Mouse (Mus musculus): ENCODE data around the gene 2810408A11Rik.
A peak's percentile ranks its signal among the peaks of the same experiment; 100 is the strongest.

The 2810408A11Rik gene

GRCm38 (mm10) chr11:69900471-69901405 is at the start of gene 2810408A11Rik, which contains the start of gene Neurl4:
Gene 2810408A11Rik, minus strand, starts transcription at chr11:69900987.
Gene Neurl4, plus strand, starts transcription at chr11:69901072.
- DNase-seq (ENCODE audit: low spot score): peak; percentile 85

- DNase-seq (ENCODE audit: low spot score): peak; percentile 80
Observed at GRCm38 (mm10) chr11:69948763-69949150, 48.0 kb upstream of the 2810408A11Rik start.

DNA sequence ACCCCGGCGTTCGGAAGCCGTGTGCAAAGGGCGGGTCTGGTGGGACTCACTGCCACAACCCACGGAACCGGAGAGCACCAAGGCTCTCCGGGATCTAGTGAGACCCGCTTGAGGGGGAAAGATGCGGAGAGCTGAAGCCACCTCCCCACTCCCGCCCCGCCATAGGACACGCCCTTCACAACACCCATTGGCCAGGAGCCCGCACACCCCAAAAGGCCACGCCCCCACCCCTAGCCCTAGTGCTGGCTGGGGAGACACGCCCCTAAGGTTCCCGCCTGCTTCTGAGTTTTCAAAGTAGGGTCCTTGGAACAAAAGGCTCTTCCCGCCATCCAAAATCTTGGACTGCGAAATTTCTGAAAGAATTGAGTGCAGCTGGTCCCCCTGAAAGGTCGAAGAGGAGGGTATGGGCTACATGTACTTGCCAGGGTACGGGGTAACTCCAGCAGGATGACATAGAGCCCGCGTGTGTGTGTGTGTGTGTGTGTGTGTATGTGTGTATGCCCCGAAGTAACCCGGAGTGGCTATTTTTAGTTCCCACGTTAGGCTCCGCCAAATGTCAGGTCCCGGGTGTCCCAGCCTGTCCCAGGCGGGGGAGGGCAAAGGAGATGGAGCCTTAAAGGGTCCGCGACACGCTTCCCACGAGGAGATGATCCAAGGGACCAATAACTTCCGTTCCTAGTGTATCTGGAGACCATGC is 47.4 kb upstream of the 2810408A11Rik start, which contains the start of gene Slc2a4:
TSS of gene Slc2a4 (minus strand) at position 123 of the 697 bp plus-strand sequence.
- peak; percentile 89 for DNase-seq (ENCODE audit: low spot score)

DNA sequence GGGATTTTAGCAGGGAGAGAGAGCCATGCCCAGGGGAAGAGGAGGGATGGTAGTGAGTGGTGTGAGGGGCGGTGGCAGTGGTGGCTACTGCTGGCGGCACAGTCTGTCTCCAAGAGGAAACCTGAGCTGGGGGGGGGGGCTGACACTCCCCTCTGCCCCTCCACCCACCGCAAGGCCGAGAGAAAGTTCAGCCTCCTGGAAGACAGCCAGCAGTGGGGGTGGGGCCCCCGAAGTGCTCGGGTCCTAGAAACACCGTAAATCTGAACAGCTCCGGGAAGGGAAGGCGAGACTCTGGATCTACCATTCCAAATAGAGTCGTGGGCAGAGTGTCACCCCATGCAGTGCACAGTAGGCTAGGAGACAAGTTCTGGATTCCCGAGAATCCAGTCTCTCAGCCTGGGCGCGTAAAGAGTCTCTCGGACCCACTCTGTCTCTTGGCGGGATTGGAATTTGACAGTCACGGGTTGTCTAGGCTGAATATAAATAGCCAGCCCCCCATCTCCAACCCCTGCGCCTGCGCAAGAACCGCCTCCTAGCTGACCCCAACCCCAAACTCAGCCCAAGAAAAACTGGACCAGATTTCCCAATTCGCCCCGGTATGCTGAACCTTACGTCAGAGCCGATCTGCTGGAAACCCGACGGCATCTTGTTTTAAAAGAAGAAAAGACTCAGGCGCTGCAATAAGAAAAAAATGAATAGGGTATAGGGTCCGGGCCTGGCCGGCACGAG is 46.7 kb upstream of the 2810408A11Rik start:
- peak; percentile 50 for DNase-seq (ENCODE audit: low spot score)

DNA sequence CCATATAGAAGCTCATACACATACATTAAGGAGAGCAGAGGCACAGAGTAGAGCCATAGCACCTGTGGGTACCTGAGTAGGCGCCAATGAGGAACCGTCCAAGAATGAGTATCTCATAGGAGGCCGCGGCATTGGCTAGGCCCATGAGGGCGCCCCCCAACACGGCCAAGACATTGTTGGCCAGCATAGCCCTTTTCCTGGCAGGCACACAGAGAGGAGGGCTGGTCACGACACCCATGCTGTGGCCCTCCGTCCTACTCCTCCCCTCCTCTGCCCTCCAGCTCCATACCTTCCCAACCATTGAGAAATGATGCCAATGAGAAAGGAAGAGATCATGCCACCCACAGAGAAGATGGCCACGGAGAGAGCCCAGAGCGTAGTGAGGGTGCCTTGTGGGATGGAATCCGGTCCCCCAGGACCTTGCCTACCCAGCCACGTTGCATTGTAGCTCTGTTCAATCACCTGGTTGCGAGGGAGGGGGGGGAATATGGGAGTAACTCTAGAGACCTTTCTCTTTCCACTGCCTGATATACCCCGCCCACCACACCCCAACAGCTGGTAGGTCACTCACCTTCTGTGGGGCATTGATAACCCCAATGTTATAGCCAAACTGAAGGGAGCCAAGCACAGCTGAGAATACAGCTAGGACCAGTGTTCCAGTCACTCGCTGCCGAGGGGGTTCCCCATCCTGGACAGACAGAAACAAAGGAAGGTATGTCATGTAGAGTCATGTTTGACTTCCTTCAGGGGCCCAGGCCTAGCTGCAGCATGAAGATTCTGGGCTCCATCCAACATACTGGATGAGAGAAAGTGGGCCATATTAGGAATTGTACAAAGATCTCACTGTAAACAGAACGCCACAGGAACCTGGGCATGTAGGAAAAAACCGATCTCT is 45.5 kb upstream of the 2810408A11Rik start:
- DNase-seq (ENCODE audit: low spot score): no peak

DNA sequence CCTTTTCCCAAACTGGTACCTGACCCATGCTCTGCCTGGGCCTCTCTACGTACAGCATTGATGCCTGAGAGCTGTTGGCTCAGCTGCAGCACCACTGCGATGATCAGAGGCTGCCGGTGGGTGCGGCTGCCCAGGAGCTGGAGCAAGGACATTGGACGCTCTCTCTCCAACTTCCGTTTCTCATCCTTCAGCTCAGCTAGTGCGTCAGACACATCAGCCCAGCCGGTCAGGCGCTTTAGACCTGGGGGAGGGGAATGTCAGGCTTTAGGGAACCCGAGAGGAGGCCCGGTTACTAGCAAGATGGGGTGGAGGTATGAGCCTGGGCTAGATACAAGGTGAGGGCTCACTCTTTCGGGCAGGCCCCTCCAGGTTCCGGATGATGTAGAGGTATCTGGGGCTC is 44.4 kb upstream of the 2810408A11Rik start:
- no peak for DNase-seq (ENCODE audit: low spot score)

DNA sequence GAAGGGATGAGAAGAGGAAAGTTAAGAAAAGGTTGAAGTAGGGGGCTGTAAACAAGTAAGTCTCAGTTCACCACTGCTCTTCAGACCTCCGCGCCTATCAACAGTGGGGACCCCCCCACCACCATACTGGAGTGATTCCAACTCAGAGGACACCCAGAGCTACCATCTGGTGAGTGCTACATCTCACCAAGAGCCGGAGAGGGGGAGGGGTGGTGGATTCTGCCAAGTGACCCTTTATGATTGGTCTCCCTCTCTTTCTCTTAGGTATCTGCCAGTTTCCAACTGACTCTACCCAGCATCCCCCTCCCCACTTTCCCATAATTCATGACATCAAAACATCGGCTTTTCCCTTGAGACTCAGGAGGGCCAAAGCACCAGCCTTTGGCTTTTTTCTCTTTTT is 40.2 kb upstream of the 2810408A11Rik start:
- DNase-seq (ENCODE audit: low spot score): no peak

DNA sequence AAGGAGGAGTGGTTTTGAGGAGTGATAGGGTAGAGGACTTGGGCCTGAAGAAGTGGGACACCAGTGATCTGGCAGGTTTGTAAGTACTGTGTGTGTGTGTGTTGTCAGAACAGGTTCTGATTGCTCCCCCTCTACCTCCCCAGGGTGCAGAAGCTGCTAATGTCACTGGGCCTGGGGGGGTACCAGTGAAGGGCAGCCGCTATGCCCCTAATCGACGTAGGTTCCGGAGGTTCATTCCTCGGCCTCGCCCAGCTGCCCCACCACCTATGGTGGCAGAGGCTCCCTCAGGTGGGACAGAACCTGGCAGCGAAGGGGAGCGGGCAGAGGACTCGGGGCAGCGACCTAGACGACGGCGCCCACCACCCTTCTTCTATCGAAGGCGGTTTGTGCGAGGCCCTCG is 38.9 kb upstream of the 2810408A11Rik start:
- no peak for DNase-seq (ENCODE audit: low spot score)

DNA sequence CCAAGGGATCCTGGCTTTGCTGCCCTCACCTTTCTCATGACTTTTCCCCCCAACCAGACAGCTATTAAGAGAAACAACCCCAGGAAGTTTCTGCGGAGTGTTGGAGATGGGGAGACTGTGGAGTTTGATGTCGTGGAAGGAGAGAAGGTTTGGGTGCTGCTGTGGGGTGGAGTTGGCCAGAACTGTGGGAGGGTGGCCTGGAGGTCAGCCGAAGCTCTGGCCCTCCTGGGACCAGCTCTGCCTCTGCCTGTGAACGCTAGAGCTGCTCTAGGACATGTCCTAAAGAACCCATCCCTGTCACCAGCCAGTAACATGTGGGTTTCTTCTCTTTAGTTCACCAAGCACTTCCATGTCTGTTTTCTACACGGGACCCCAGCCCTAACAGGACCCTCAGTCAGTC is 38.4 kb upstream of the 2810408A11Rik start:
- DNase-seq (ENCODE audit: low spot score): no peak

- DNase-seq (ENCODE audit: low spot score): no peak
Observed at GRCm38 (mm10) chr11:69938401-69938979, 37.7 kb upstream of the 2810408A11Rik start.

DNA sequence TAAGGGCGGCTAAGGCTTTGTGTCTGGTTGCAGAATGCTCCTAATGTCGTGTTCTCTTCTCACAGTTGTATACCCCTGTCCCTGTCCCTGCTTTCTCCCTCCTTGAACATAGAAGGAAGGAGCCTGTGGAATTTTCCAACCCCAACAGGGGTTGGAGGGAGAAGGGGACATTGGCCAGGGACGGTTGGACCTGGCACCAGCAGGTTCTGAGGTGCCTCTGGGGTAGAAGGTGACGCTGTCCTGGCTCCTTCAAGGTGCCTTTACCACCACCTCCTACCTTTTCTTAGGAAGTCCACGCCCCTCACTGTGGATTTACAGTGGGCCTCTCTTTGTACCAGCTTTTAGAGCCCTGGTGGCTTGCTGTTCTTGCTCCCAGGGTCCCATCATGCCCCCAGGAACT is 37.0 kb upstream of the 2810408A11Rik start:
- no peak for DNase-seq (ENCODE audit: low spot score)

DNA sequence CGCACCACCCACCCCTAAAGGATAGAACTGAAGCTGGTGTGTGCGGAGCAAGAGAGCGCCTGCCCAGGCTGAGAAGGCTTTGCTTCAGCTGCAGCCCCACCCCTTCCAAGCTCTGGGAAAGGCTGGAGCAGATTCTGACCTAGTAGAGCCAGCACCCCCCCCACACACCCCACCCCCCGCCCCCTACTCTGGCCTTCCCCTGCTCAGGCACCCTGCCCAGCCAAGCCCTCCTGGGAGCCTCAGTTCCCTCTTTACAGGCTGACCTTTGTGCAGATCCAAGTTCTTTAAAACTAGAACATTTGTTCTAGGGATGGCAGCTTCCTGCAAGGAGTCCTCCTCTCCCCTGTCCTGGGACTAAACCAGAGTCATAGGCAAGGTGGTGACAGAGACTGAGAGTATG is 36.6 kb upstream of the 2810408A11Rik start:
- DNase-seq (ENCODE audit: low spot score): no peak

DNA sequence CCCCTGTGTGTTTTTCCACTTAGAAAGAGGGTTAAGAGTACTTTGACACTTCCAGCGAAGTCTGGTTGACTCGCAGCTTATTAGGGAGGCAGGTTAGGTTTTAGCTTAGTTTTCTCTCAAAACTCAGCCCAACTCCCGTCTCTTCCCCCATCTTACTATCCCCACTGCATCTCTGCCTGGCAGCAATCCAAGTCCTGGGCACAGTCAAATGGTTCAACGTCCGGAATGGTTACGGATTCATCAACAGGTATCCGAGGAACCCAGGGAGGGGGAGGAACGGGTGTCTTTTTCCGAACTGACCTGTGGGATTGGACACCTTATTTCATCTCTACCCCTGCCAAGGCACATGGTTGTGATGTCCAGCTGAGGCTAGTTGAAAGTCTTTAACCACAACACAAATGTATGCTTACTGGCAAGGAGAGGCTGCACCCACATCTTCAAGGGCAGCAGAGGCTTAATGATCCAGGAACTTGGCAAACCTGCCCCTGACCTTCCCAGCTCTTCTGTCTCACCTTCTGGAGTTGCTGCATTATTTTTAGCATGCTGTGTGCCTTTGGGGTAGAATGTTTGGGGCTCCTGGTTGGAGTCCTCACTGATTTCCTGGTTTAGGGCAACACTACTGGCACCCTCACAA is 36.0 kb upstream of the 2810408A11Rik start:
- DNase-seq (ENCODE audit: low spot score): no peak

GRCm38 (mm10) chr11:69936156-69936555 is 35.4 kb upstream of the 2810408A11Rik start:
- DNase-seq (ENCODE audit: low spot score): peak; percentile 20

- DNase-seq (ENCODE audit: low spot score): peak; percentile 82
Observed at GRCm38 (mm10) chr11:69935137-69935879, 34.5 kb upstream of the 2810408A11Rik start, which contains the start of gene Ybx2. Gene Ybx2, plus strand, starts transcription at chr11:69935796.

DNA sequence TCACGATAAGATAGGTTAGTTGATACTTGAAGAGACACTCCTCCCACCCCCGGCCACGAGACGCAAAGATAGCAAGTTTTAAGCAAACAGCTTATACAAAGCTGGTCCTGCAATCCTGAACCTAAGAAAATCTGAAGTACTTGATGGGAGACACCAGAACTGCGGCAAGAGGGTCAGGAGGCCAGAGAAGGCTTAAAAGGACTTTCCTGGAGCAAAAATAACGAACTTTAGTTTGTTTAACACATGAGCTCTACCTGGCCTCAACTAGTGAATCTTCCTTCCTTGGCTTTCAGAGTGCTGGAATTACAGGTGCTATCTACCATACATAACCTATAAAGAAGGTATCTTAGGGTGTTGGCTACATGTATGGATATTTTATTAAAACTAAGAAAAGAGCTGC is 33.9 kb upstream of the 2810408A11Rik start:
- DNase-seq (ENCODE audit: low spot score): no peak

DNA sequence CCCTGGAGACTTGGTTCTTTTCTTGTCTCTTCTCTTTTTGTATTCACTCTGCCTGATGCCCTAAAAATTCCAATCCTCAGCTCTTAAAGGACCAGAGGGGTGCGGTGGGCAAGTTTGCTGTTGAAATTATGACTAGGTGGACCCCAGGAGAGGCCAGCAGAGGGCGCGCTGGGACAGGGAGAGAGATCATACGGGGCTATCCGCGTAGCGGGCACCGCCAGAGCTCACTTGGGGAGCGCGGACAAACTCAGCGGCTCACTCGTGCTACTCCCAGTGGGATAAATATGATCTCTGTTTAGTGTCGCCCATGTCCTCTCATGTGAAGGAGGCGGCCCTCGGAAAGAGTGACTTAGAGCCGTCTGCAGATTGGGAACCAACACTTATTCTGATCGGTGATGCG is 33.4 kb upstream of the 2810408A11Rik start:
- DNase-seq (ENCODE audit: low spot score): peak; percentile 91

- no peak for DNase-seq (ENCODE audit: low spot score)
Observed at GRCm38 (mm10) chr11:69933066-69933465, 32.3 kb upstream of the 2810408A11Rik start.

GRCm38 (mm10) chr11:69932254-69932653 is 31.5 kb upstream of the 2810408A11Rik start:
- no peak for DNase-seq (ENCODE audit: low spot score)

DNA sequence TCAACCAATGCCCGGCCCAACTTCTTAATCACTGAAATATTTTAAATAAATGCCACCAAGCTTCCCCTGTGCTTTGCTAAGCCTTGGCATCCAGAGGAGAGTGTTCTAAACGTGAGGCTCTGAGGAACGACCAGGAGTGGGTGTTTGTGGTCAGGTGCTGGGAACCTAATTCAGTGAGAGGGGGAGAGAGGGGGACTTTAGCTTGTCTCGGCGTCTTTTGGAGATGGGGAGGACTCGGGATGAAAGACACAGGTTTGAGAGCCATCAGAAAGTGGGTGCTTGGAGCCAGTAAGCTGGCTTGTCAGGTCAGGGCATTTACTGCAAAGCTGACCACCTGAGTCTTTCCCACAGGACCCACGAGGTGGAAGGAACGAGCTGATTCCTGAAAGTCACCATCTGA is 31.0 kb upstream of the 2810408A11Rik start:
- DNase-seq (ENCODE audit: low spot score): no peak
